Mouse (Mus musculus) liver, postnatal 0 days (tissue): ENCODE data around the gene Dcst2.

ENCODE experiments used
- CTCF ChIP-seq: sonication (generic); IDR thresholded peaks from 2 replicates; pipeline ENCODE4 v1.5.1; 2016; ENCODE audit warnings: antibody characterized with exemption, low read depth
- EP300 ChIP-seq: IDR thresholded peaks from 2 replicates; pipeline ENCODE4 v1.6.1; 2016; ENCODE audit warnings: antibody characterized with exemption, low read depth, mild to moderate bottlenecking

DNA sequence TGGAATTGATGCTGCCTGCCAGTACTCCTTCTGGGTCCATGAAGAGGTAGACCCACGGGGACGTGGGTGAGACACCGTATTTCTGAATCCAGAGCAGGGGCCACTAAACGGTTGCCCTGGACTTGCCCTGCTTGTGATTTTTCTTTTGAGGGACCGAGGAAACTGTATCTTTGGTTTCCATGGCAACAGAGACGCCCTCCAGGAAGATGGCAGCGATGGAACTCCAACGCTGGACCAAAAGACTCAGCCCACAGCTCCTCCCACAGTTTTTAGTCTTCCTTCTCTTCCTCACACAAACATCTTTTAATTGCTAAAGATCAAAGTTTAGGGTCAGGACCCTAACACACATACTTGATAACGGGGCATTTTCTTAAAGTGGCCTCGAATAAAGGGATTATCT is 29.8 kb upstream of the Dcst2 start:
- TF ChIP-seq EP300 (no peak), CTCF (no peak)
